Mouse (Mus musculus) T-helper 1 cell (primary cell): ENCODE measurements around the gene Tmem229a.

Experiments
- in situ Hi-C: fragments of 300-600 bp; cut with MboI, MseI; formaldehyde crosslinking; loops from one replicate; pipeline ENCODE4 v1.15.1; 2025; ENCODE audit warnings: high pct_unique_total_duplicates

Tmem229a gene

GRCm38 (mm10) chr6:24955946-24956585 lies at the start of gene Tmem229a:
Gene Tmem229a, minus strand, starts transcription at chr6:24956297.
- in situ Hi-C loops, result no loop called here

GRCm38 (mm10) chr6:24993754-24994153 lies 37.7 kb upstream of the Tmem229a start:
- in situ Hi-C loops, result loop anchor here (10.0 kb wide), 1 partner anchor 1251 kb away; no protein-coding TSS in a partner anchor

- in situ Hi-C loops, result loop anchor here (10.0 kb wide), 1 partner anchor 1255 kb away; no protein-coding TSS in a partner anchor
Measured at GRCm38 (mm10) chr6:24989836-24990235, 33.7 kb upstream of the Tmem229a start.

GRCm38 (mm10) chr6:24976176-24976575 lies 20.1 kb upstream of the Tmem229a start:
- in situ Hi-C loops, result no loop called here

GRCm38 (mm10) chr6:24968471-24969223 lies 12.6 kb upstream of the Tmem229a start:
- in situ Hi-C loops, result no loop called here

GRCm38 (mm10) chr6:24967726-24968125 lies 11.6 kb upstream of the Tmem229a start:
- in situ Hi-C loops, result no loop called here

GRCm38 (mm10) chr6:24966010-24966682 lies 10.0 kb upstream of the Tmem229a start:
- in situ Hi-C loops, result no loop called here

GRCm38 (mm10) chr6:24963754-24964153 lies 7.7 kb upstream of the Tmem229a start:
- in situ Hi-C loops, result no loop called here

GRCm38 (mm10) chr6:24956586-24956973 lies 483 bp upstream of the Tmem229a start:
- in situ Hi-C loops, result no loop called here

GRCm38 (mm10) chr6:24955131-24955945 lies 759 bp downstream of the Tmem229a start:
- in situ Hi-C loops, result no loop called here

- in situ Hi-C loops, result no loop called here
Measured at GRCm38 (mm10) chr6:24954126-24954525, 2.0 kb downstream of the Tmem229a start.

- in situ Hi-C loops, result no loop called here
Measured at GRCm38 (mm10) chr6:24952341-24952740, 3.8 kb downstream of the Tmem229a start.

GRCm38 (mm10) chr6:24950669-24951068 lies 5.4 kb downstream of the Tmem229a start:
- in situ Hi-C loops, result no loop called here

- in situ Hi-C loops, result no loop called here
Measured at GRCm38 (mm10) chr6:24925076-24925785, 30.9 kb downstream of the Tmem229a start.

- in situ Hi-C loops, result no loop called here
Measured at GRCm38 (mm10) chr6:24913591-24913990, 42.5 kb downstream of the Tmem229a start.

GRCm38 (mm10) chr6:24910728-24911105 lies 45.4 kb downstream of the Tmem229a start:
- in situ Hi-C loops, result no loop called here

GRCm38 (mm10) chr6:24910016-24910727 lies 45.9 kb downstream of the Tmem229a start:
- in situ Hi-C loops, result no loop called here

GRCm38 (mm10) chr6:24907824-24908223 lies 48.3 kb downstream of the Tmem229a start:
- in situ Hi-C loops, result no loop called here

GRCm38 (mm10) chr6:24905101-24905500 lies 51.0 kb downstream of the Tmem229a start:
- in situ Hi-C loops, result no loop called here
